Mouse (Mus musculus) retina, postnatal 7 days (tissue): ENCODE data around the gene Tmem203.
"Not testable (repeated sequence)": the region's sequence is repeated elsewhere in the genome, so short reads cannot be mapped to it uniquely, and the experiment has no call there.

ENCODE experiments used
- DNase-seq: peaks from one replicate; pipeline ENCODE4 v3.0.0-alpha.2; 2012; ENCODE audit warnings: low read depth, low spot score

Gene Tmem203

DNA sequence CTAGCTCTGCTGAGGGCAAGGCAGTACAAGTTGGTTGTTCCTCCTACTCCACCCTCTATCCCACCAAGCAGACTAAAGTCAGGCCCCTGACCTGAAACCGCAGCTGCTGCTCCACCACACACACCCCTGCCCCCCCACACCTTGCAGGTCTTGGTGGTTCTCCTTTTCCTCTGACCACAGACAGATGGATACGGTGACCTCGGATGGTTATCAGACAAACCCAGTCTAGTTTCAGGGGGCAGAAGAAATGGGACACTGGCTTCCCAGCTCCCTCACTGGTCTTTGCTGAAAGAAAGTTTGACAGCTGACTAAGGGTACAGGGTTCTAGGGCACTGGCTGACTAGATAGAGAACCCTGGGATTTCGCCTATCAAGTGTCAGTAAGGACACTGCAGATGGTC, 21.8 kb upstream of the Tmem203 start:
- no peak for DNase-seq

DNA sequence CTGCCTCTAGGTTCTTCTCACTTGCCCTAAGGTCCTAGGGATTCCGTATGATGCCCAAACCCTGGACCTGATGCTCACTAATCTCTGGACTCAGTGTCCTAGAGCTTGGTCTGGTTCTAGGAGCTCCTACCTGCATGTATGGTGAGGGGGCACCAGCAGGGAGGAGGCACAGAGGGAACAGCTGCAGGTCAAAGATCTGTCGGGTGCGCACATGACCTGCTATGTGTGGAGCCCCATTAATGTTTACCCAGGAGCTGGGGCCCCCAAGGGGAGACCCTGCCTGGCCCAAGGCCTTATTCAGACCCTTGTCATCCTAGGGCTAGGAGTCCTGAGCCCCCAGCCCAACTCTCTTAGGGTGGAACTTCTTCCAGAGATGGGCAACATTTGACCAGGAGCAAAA, 21.2 kb upstream of the Tmem203 start, which contains the start of gene Slc34a3:
TSS of gene Slc34a3 (minus strand) at position 315 of the 400 bp plus-strand sequence.
- DNase-seq, result no peak

DNA sequence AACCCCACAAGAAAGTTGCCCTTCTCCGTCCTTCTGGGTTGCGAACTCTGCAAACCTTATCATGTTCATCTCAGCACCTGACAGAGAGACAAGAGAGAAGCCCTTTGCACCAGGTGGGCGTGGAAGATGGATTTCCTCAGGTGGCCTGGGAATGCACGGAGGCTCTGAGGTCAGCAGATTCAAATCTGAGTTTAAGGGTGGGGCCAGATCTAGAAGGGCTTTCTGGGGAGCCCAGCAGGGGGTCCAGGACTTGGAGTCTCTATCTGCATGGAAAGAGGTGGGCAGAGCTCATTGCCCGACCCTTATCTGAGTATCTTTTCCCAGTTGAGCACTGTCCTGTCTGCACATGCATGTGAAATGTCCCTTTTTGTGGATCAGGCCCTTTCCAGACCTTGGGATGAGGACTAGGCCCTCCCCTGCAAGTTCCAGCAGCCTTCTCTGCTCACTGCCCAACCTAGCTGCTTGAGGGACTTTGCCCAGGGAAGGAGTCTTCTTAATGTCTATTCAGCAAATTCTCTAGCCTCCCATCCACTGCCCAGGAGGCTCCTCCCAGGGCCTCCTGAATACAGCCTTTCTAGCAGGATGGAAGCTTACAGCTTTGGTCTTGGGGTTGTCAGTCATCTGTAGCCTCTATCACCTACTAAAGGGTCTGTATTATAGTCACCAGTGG, 20.6 kb upstream of the Tmem203 start:
- no peak for DNase-seq

DNA sequence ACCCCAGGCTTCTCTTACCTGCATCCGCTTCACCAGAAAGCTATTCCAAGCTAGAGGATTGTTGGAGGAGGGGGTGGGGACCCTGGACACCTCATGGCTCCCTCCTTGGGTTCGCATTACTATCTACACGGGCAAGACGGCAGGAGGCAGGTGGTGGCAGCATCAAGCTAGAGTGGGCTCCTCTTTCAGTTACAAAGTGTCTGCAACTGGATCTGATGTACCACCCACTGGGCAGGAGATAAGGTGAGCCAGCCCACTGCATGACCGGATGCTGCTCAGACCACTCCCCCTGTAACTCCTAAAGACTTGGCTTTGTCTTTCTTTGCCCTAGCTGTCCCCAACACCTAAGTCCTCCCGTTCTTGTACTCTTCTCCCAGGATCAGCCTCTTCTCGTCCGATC, 18.6 kb upstream of the Tmem203 start, which contains the start of gene Rnf224:
TSS of gene Rnf224 (minus strand) at position 174 of the 400 bp plus-strand sequence.
- DNase-seq, result no peak

DNA sequence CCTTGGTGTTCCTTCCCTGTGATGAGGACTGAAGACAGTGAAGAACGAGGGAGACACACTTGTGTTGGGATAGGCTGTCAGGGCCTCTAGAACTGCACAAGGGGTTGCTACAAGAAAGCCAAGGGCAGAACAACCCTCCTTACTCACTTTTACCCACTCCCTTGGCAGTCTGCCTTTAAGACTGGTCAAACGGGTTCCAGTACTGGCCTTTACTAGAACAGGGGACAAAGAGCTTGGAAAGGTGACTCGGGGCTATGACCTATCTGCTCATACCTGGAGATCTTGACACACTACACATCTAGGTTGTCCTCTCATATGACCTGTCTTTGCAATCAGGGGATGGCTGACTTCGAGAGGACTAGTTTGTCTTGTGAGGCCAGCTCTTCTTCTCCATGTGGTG, 17.7 kb upstream of the Tmem203 start:
- no peak for DNase-seq

DNA sequence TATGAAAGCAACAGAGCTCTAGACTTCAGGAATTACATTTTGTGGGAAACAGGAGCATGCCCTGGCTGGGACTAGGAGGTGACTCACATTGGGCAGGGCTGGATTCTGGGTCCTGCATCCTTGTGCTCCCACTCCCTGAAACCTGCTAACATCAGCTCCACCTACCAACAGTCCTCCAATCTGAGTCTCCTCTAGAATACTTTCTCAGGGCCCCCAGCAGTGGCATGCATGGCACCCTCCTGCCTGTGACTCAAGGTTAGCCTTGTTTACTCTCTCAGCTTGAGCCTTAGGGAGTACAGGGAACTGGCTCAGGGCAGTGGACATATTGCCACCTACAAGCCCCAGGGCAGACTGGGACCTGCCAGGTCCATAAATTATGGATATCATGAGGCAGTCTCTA, 17.1 kb upstream of the Tmem203 start:
- no peak for DNase-seq

DNA sequence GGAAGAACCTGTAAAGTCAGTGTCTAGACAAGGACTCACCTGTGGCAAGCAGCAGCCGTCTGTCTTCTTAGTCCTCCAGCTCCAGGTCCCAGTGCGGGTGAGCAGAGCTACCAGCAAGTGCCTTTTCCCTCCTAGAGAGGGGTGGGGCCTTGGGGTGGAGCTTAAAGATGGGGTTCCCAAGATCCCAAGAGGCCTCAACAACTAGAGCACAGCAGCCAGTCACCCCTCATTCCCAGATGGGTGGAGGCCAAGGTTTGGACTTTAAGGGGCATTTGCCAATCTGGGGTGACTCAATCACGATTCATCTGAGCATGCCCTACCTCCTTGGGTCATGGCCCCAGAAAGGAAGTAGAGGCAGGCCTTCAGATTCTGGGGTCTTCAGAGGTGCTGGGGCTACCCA, 15.5 kb upstream of the Tmem203 start:
- no peak for DNase-seq

DNA sequence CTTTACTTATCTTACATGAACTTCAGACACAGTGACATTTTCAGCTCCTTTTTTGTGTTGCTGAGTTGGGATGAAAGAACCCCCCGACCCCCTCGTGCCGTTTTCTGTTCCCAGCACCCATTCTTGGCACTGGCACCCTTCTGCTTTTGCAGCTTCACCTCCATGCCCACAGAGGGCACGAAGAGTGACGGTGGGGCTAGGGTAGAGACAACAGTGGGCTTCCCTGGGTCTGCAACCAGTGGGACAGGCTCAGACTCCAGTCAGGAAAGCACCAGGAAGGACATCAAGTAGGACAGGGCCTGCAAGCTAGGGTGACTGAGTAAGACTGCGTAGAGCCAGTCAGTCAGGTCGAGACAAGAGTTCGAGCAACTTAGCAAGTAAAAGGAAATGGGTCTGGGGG, 14.9 kb upstream of the Tmem203 start:
- DNase-seq, result no peak

DNA sequence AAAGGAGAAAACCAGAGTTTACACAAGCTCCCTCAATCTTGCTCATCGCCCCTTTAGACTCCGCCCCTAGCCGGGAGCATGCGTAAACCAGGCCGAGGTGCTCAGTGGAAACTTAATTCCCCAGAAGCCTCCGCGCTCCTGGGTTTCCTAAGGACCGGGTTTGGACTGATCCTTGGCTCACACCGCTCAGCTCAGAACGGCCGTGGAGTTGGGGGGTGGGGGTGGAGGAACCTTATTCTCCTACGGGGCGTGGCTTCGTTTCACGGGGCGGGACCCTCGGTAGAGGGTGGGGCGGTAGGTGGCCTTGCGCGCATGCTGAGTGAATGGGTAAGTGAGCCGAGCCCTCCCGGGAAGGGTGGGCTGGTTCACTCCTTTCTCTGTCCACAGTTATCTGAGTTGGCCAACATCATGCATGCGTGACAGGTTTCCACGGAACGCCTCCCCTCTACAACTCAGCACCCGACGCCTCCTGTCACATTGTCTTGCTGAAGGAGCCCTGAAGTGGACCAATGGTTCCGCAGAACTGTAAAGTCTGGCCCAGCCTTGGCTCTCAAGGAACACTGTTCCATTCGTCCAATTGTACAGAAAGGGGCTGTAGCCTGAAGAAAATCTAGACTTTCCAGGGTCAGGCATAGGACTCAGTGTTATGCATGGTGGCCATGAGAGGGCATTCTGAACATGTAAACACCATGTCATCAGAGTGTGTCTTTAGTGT, 14.4 kb upstream of the Tmem203 start:
- peak; percentile 65 for DNase-seq

DNA sequence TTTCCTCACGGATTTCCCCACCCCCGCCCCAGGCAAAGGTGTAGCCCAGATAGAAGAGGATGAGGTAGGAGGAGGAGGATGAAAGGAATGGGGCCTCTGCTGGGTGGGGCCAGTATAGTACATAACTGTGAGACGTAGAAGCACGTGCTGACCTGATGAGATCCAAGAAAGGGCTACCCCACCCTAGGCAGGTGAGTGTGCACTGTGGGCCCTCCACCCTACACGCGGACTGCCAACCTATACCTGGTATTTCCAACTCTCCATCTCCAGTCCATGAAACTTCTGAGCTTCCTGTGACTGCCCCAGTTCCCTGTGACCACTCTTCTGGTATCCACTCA, 13.8 kb upstream of the Tmem203 start:
- no peak for DNase-seq

DNA sequence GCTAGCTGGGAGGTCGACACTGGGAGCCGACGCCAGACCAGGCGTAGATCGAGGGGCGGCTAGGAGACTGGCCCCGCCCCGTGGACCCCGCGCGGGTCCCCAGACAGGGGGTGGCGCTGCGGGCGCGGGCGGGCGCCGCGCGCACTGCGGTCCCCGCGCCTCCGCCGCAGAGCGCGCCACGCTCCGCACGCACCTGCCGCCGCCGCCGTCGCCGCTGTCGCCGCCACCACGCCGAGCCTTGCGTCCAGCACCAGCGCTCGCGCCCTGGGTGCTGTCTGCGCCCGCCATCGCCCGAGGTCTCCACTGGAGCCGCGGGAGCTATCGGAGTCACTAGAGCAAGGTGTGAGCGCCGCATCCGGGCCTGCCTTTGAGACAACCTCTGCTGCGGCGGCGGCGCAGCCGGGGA, 13.1 kb upstream of the Tmem203 start, which contains the start of the genes Rnf208 and Cysrt1:
TSS of gene Rnf208 (plus strand) at position 155 of the 406 bp plus-strand sequence.
TSS of gene Cysrt1 (minus strand) at position 352 of the 406 bp plus-strand sequence.
- no peak for DNase-seq

DNA sequence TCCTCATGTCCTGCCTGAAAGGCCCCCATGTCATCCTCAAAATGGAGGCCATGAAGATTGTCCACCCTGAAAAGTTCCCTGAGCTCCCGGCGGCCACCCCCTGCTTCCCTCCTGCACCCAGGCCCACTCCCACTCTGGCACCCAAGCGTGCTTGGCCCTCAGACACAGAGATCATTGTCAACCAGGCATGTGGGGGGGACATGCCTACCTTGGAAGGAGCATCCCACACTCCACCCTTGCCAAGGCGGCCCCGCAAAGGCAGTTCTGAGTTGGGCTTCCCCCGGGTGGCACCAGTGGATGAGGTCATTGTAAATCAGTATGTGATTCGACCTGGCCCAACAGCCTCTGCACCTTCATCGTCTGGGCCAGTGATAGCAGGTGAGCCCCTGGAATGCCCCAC, 11.9 kb upstream of the Tmem203 start:
- DNase-seq, result no peak

DNA sequence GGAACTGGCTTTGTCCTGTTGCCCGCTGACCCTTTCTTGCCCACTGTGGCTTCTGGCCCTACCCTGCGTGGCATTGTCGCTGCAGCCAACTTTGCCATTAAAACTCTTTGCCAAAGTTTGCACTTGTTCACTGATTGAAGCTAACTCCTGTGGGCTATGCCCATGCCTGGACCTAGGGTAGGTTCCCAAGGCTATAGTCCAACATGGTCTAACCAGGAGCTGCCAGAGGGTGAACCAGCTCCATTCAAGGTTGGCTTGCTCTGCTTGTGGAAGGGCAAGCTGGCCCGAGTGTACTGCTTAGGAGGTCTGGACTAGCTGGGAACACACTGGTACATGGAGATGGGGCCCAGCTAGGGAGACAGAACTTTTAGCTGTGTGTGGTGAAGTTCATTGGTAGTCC, 11.1 kb upstream of the Tmem203 start:
- no peak for DNase-seq

DNA sequence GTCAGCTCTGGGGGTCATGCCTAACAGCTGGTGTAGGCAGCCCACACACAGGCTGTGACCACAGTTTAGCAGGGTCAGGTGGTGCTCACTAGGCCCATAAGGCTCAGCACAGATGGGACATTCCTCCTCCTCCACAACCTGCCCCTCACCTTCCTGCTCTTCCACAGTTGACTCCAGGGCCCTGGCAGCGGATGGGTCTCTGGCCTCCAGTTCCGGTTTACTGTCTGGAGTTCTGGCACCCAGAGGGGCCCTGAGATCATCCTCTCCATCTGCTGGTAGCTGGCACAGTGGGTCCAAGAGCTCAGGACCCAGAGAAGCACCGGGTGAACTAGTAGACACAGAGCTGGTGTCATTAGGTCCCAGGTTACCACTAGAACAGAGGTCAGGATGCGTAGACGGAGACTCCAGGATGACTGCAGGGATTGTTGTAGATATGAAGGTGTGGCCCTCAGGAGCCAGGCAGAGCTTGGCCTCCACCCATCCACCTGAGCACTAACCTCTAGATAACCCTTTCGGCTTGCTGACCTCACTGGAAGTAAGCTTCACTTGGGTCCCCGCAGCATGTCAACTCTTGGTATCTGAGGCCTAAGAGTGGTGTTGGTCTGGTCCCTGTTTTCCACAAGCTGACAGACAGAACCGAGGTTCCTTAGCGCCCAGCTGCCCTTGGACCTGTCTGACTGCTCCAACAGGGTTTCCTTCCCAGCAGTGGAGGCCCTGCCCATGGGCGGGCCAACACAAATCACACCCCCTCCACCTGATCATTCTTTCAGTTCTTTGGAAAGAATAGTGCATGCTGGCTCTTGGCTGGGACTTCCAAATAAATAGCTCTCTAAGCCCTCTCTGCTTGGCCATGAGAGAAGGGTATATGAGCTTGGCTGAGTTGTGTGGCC, 8.8 kb upstream of the Tmem203 start, which contains the start of gene AL732309.1:
TSS of gene AL732309.1 (minus strand) at position 681 of the 890 bp plus-strand sequence.
- DNase-seq, result no peak

DNA sequence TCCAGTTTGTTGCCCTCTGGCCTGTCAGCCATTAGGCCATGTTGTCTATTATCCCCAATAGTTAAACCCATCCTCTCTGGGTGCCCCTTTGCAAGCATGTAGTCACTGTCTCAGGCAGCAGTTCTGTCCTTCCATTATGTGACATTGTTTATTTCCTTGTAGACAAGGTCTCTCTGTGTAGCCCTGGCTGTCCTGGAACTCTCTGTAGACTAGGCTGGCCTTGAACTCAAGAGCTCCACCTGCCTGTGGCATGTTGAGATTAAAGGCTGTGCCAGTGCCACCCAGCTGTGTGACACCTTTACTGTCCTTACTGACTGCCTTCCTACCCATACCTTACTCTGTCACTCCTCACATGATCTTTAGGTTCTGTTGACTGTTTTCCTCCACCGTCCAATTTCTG, 2.9 kb upstream of the Tmem203 start:
- DNase-seq, result no peak

DNA sequence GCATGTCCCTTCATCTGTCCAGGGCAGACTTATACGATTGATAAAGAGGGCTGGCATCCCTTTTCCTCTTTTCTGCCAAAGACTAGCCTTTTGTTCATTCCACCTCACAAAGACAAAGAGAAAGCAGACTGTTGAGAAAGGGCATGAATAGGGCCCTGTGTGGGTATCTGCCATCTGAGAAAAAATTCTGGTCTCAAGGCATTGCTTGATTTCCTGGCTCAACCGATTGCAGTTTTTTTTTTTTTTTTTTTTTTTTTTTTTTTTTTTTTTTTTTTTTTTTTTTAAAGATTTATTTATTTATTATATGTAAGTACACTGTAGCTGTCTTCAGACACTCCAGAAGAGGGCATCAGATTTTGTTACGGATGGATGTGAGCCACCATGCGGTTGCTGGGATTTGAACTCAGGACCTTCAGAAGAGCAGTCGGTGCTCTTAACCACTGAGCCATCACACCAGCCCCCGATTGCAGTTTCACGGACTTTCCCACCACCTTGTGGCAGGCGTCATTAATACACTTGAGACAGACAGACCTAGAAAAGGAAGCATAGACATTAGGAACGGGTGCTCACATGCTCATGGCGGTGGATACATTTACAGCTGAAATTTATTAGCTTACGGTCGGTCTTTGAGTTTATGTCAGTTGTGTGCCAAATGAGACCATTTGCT, 1.3 kb downstream of the Tmem203 start:
- not testable (repeated sequence) for DNase-seq

DNA sequence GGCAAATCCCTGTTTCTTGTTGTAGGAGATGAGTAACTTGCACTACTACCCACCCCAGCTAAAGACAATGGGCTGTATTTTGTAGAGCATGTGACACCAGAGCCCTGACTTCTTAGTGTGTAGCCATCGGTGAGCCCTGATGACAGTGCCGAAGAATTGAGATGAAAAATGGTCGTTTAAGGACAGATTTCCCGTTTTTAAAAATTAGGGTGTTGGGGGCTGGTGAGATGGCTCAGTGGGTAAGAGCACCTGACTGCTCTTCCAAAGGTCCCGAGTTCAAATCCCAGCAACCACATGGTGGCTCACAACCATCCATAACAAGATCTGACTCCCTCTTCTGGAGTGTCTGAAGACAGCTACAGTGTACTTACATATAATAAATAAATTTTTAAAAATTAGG, 2.0 kb downstream of the Tmem203 start:
- not testable (repeated sequence) for DNase-seq

DNA sequence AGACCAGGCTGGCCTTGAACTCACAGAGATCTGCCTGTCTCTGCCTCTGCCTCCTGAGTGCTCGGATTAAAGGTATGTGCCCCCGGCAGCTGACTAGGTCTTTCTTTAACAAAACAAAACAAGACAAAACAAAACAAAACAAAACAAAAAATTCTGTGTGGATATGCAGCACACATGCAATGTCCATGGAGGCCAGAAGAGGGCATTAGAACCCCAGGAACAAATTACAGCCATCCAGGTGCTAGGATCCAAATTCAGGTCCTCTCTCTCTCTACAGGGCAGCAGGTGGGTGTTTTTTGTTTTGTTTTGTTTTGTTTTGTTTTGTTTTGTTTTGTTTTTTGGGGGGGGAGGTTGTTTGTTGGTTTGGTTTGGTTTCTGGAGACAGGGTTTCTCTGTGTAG, 3.6 kb downstream of the Tmem203 start:
- DNase-seq, result no peak

DNA sequence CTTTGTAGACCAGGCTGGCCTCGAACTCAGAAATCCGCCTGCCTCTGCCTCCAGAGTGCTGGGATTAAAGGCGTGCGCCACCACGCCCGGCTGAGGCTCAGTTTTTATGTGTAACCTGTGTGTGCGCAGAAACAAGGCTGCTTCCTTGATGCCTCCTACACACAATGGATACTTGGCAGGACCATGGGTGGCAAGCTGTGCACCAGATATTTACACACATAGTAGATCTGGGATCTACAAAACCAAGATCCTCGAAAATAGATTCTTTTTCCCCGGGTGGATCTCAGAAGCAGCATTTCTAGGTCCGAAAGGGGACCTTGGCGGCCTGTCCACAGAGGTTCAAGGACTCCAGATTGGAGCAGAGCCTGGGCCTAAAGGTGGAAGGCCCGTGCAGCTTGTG, 6.6 kb downstream of the Tmem203 start:
- no peak for DNase-seq

DNA sequence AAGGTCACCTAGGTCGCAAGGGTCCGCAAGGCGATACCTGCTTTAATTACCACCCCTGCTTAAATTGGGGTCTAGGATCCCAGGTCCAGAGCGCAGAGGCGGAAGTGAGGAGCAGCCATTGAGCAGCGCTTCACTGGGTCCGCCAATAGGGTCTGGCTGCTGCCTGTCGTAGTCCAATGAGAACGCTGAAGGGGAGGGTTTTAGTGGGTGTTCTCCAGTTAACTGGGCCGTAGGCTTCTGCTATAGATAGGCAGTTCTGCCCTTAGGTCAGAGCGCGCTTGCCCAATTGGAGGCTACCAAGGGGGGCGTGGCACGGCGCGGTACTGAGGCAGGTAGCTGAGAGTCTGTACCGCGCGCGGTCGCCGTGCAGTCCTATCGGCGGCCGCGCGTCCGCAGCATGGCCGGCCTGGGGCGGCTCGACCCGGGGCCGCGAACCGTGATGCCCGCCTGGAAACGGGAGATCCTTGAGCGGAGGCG, 7.1 kb downstream of the Tmem203 start, which contains the start of gene Tprn:
TSS of gene Tprn (plus strand) at position 328 of the 477 bp plus-strand sequence.
- peak; percentile 90 for DNase-seq
